Comparison of ENCODE assay signal across 7 mouse cellular contexts in genomic region chr1:172201967-172202880, GRCm38 (mm10). TPM values are rescaled to one million over a fixed set of nuclear protein-coding genes. Genes with fewer than 3 reads are reported as not detected.
DNase-seq lines count a peak whose midpoint lies in the region; ATAC-seq and TF ChIP-seq lines count a peak whose summit lies in the region.

No protein-coding gene starts in this region.

- H3K9ac ChIP-seq in lung, postnatal 0 days (replicated peaks; ENCODE audit: low read depth), result no peak overlapping the region
- H3K9ac ChIP-seq in heart, postnatal 0 days (replicated peaks; ENCODE audit: low read depth, low read length), result peak overlapping the region; percentile 32
- H3K9ac ChIP-seq in midbrain, postnatal 0 days (replicated peaks; ENCODE audit: low read length, poor library complexity, severe bottlenecking), result peak overlapping the region; percentile 55

- peak overlapping the region; percentile 27; the same call in 1 of the 2 replicates for H3K27ac ChIP-seq in lung, postnatal 0 days (ENCODE audit: low read length)
- peak overlapping the region; percentile 95 for H3K27ac ChIP-seq in heart, postnatal 0 days (ENCODE audit: low read depth)
- peak overlapping the region; percentile 99 for H3K27ac ChIP-seq in midbrain, postnatal 0 days (ENCODE audit: low read depth, low read length)

- no peak overlapping the region for H3K4me3 ChIP-seq in lung, postnatal 0 days (ENCODE audit: low read depth, low read length)
- H3K4me3 ChIP-seq in heart, postnatal 0 days (ENCODE audit: low read depth, low read length), result 0 out of 2 replicates have a peak overlapping the region, but pooled peaks have one; percentile 3
- H3K4me3 ChIP-seq in midbrain, postnatal 0 days (ENCODE audit: low read depth, low read length), result peak overlapping the region; percentile 14; the same call in 1 of the 2 replicates

- ATAC-seq in lung, postnatal 0 days, result no peak
- ATAC-seq in heart, postnatal 0 days (ENCODE audit: insufficient read depth, low read depth), result no peak
- ATAC-seq in midbrain, postnatal 0 days (ENCODE audit: low FRiP score), result no peak

- no peak for TF ChIP-seq CTCF in lung, postnatal 0 days (IDR thresholded peaks at IDR 0.05)
- no peak for TF ChIP-seq CTCF in heart, postnatal 0 days (IDR thresholded peaks at IDR 0.05; ENCODE audit: low read depth)
- no peak for TF ChIP-seq CTCF in midbrain, postnatal 0 days (IDR thresholded peaks at IDR 0.05)

- 23% methylated on average over 14 of the region's 14 CpGs for WGBS in lung, postnatal 0 days
- 16% methylated on average over 14 of the region's 14 CpGs for WGBS in heart, postnatal 0 days
- 7% methylated on average over 14 of the region's 14 CpGs for WGBS in midbrain, postnatal 0 days

- peaks cover 16% of the 10 kb centered on the region; the same call in 1 of the 2 replicates for H3K36me3 ChIP-seq in lung, postnatal 0 days (ENCODE audit: insufficient read depth, low read length)
- H3K36me3 ChIP-seq in heart, postnatal 0 days (replicated peaks; ENCODE audit: control insufficient read depth, insufficient read depth, low read length), result peaks cover 39% of the 10 kb centered on the region
- H3K36me3 ChIP-seq in midbrain, postnatal 0 days (ENCODE audit: insufficient read depth, low read length), result peaks cover 18% of the 10 kb centered on the region

- no peaks in the 10 kb centered on the region for H3K27me3 ChIP-seq in lung, postnatal 0 days (replicated peaks; ENCODE audit: insufficient read depth, low read length)
- no peaks in the 10 kb centered on the region for H3K27me3 ChIP-seq in heart, postnatal 0 days (ENCODE audit: control insufficient read depth, insufficient read depth, low read length)
- no peaks in the 10 kb centered on the region for H3K27me3 ChIP-seq in midbrain, postnatal 0 days (ENCODE audit: insufficient read depth, low read length)

- peaks cover 14% of the 10 kb centered on the region; the same call in 1 of the 2 replicates for H3K4me1 ChIP-seq in lung, postnatal 0 days (ENCODE audit: insufficient read depth, low read depth, low read length)
- peaks cover 55% of the 10 kb centered on the region for H3K4me1 ChIP-seq in heart, postnatal 0 days (ENCODE audit: control insufficient read depth, insufficient read depth)
- H3K4me1 ChIP-seq in midbrain, postnatal 0 days (ENCODE audit: insufficient read depth, low read length), result peaks cover 49% of the 10 kb centered on the region

- no peaks in the 10 kb centered on the region for H3K9me3 ChIP-seq in lung, postnatal 0 days (ENCODE audit: low read length)
- H3K9me3 ChIP-seq in heart, postnatal 0 days (replicated peaks; ENCODE audit: control insufficient read depth, low read length), result no peaks in the 10 kb centered on the region
- no peaks in the 10 kb centered on the region for H3K9me3 ChIP-seq in midbrain, postnatal 0 days (ENCODE audit: low read length)

- H3K4me2 ChIP-seq in lung, postnatal 0 days (replicated peaks; ENCODE audit: low read depth, low read length), result no peak overlapping the region
- peak overlapping the region; percentile 36 for H3K4me2 ChIP-seq in heart, postnatal 0 days (ENCODE audit: low read depth, low read length)
- H3K4me2 ChIP-seq in midbrain, postnatal 0 days (ENCODE audit: low read depth, low read length, poor library complexity, severe bottlenecking), result peak overlapping the region; percentile 56

- TF ChIP-seq EP300 in lung, postnatal 0 days (IDR thresholded peaks at IDR 0.05), result no peak
- TF ChIP-seq EP300 in heart, postnatal 0 days (IDR thresholded peaks at IDR 0.05; ENCODE audit: low read depth), result no peak

- DNase-seq in lung, postnatal 0 days (ENCODE audit: low spot score), result no peak
- no peak for DNase-seq in lung, postnatal 36 days
- DNase-seq in embryo, embryonic 10.5 days (ENCODE audit: low spot score), result peak; percentile 72
- DNase-seq in heart, postnatal 0 days (ENCODE audit: low spot score), result no peak
- peak; percentile 65 for DNase-seq in midbrain, postnatal 0 days (ENCODE audit: low spot score)
- no peak for DNase-seq in layer of hippocampus, adult 11-12 months (ENCODE audit: low spot score)
- no peak for DNase-seq in left cerebral cortex, adult 18-20 months (ENCODE audit: low spot score in 2 of 2)

RNA-seq across cellular contexts. Expression of gene Pea15a, which starts 4.4 kb away (rescaled TPM):
- polyA plus RNA-seq in lung, postnatal 0 days (2015; fragmentation: Nextera tagmentation; extraction: Ambion mirVana), result 114 and 118 TPM in 2 replicates
- total RNA-seq in heart, postnatal 0 days (2014; rRNA removed; ENCODE audit: low replicate concordance), result 78.3 and 105 TPM in 2 replicates
- polyA plus RNA-seq in heart, postnatal 0 days (2015; fragmentation: Nextera tagmentation; extraction: Ambion mirVana), result 99.2 and 99.3 TPM in 2 replicates
- 311 and 342 TPM in 2 replicates for total RNA-seq in midbrain, postnatal 0 days (2014; rRNA removed)
- polyA plus RNA-seq in midbrain, postnatal 0 days (2015; fragmentation: Nextera tagmentation; extraction: Ambion mirVana), result 501 and 555 TPM in 2 replicates
- total RNA-seq in left cerebral cortex, adult 18-20 months (2021), result 100 to 1,000 TPM; 412 to 456 TPM

RNA-seq across cellular contexts. Expression of gene Casq1, which starts 17.4 kb away (rescaled TPM):
- 2.5 TPM in 2 replicates for polyA plus RNA-seq in lung, postnatal 0 days (2015; fragmentation: Nextera tagmentation; extraction: Ambion mirVana)
- 61.2 and 68.0 TPM in 2 replicates for total RNA-seq in heart, postnatal 0 days (2014; rRNA removed; ENCODE audit: low replicate concordance)
- 60.3 and 65.0 TPM in 2 replicates for polyA plus RNA-seq in heart, postnatal 0 days (2015; fragmentation: Nextera tagmentation; extraction: Ambion mirVana)
- 0.99 TPM in 1 of 2 replicates, not detected in the other for total RNA-seq in midbrain, postnatal 0 days (2014; rRNA removed)
- 1.3 and 2.2 TPM in 2 replicates for polyA plus RNA-seq in midbrain, postnatal 0 days (2015; fragmentation: Nextera tagmentation; extraction: Ambion mirVana)
- total RNA-seq in left cerebral cortex, adult 18-20 months (2021), result under 1 TPM in 1 of 2 experiments, not detected in 1; 0.63 TPM

RNA-seq across cellular contexts. Expression of gene Dcaf8, which starts 54.3 kb away (rescaled TPM):
- 93.7 and 96.6 TPM in 2 replicates for polyA plus RNA-seq in lung, postnatal 0 days (2015; fragmentation: Nextera tagmentation; extraction: Ambion mirVana)
- 119 and 129 TPM in 2 replicates for total RNA-seq in heart, postnatal 0 days (2014; rRNA removed; ENCODE audit: low replicate concordance)
- 116 and 119 TPM in 2 replicates for polyA plus RNA-seq in heart, postnatal 0 days (2015; fragmentation: Nextera tagmentation; extraction: Ambion mirVana)
- total RNA-seq in midbrain, postnatal 0 days (2014; rRNA removed), result 64.6 and 72.8 TPM in 2 replicates
- polyA plus RNA-seq in midbrain, postnatal 0 days (2015; fragmentation: Nextera tagmentation; extraction: Ambion mirVana), result 66.8 and 67.6 TPM in 2 replicates
- 100 to 1,000 TPM; 117 TPM for total RNA-seq in left cerebral cortex, adult 18-20 months (2021)

RNA-seq across cellular contexts. Expression of gene Atp1a4, which starts 56.0 kb away (rescaled TPM):
- 0.04 and 0.05 TPM in 2 replicates for polyA plus RNA-seq in lung, postnatal 0 days (2015; fragmentation: Nextera tagmentation; extraction: Ambion mirVana)
- total RNA-seq in heart, postnatal 0 days (2014; rRNA removed; ENCODE audit: low replicate concordance), result not detected in 2 replicates
- polyA plus RNA-seq in heart, postnatal 0 days (2015; fragmentation: Nextera tagmentation; extraction: Ambion mirVana), result 0.07 TPM in 2 replicates
- total RNA-seq in midbrain, postnatal 0 days (2014; rRNA removed), result 0.05 and 0.14 TPM in 2 replicates
- polyA plus RNA-seq in midbrain, postnatal 0 days (2015; fragmentation: Nextera tagmentation; extraction: Ambion mirVana), result 0.05 TPM in 1 of 2 replicates, not detected in the other
- total RNA-seq in left cerebral cortex, adult 18-20 months (2021), result not detected

RNA-seq across cellular contexts. Expression of gene Igsf8, which starts 59.2 kb away (rescaled TPM):
- polyA plus RNA-seq in lung, postnatal 0 days (2015; fragmentation: Nextera tagmentation; extraction: Ambion mirVana), result 30.0 and 32.4 TPM in 2 replicates
- 22.1 and 30.8 TPM in 2 replicates for total RNA-seq in heart, postnatal 0 days (2014; rRNA removed; ENCODE audit: low replicate concordance)
- polyA plus RNA-seq in heart, postnatal 0 days (2015; fragmentation: Nextera tagmentation; extraction: Ambion mirVana), result 11.4 and 12.6 TPM in 2 replicates
- total RNA-seq in midbrain, postnatal 0 days (2014; rRNA removed), result 114 and 115 TPM in 2 replicates
- polyA plus RNA-seq in midbrain, postnatal 0 days (2015; fragmentation: Nextera tagmentation; extraction: Ambion mirVana), result 79.6 and 88.8 TPM in 2 replicates
- total RNA-seq in left cerebral cortex, adult 18-20 months (2021), result 100 to 1,000 TPM; 278 to 283 TPM

Comparison
In these comparisons a context has a peak if more than half of its experiments do, and no peak if none do; other contexts are left out.
1. DNase-seq: peak in embryo, embryonic 10.5 days (single experiment) and midbrain, postnatal 0 days (single experiment); none in lung, postnatal 0 days (single experiment), lung, postnatal 36 days (single experiment), heart, postnatal 0 days (single experiment), layer of hippocampus, adult 11-12 months (single experiment) and left cerebral cortex, adult 18-20 months (0 of 2).
2. H3K27ac ChIP-seq: peak in every context shown above with its lines; median percentile 99 in midbrain, postnatal 0 days; 95 in heart, postnatal 0 days; 27 in lung, postnatal 0 days.
3. RNA of gene Casq1, which starts 17.4 kb away (total RNA-seq): 61.2 to 68.0 TPM in heart, postnatal 0 days; 0.99 TPM in midbrain, postnatal 0 days and 0.63 TPM in left cerebral cortex, adult 18-20 months; every median in the first group is over 10 times any median in the second.